Mouse (Mus musculus): ENCODE measurements around the gene Lax1. TPM values are rescaled to one million over a fixed set of nuclear protein-coding genes. Genes with fewer than 3 reads are reported as not detected.

Gene Lax1
- polyA plus RNA-seq, 1 experiment = 0.03 TPM

GRCm38 (mm10) chr1:133694301-133694700, 4.4 kb upstream of the Lax1 start:
- peaks cover 17% of the 10 kb centered on the region for H3K36me3 ChIP-seq (ENCODE audit: control insufficient read depth)
- no peaks in the 10 kb centered on the region; the same call in 1 of the 2 replicates for H3K27me3 ChIP-seq (ENCODE audit: control insufficient read depth)
- peaks cover 5% of the 10 kb centered on the region for H3K4me1 ChIP-seq (ENCODE audit: control insufficient read depth)
- H3K9me3 ChIP-seq (ENCODE audit: control insufficient read depth, low read length) = no peaks in the 10 kb centered on the region
- no peak overlapping the region for H3K4me3 ChIP-seq (replicated peaks)
- no peak for TF ChIP-seq GATA1 (IDR thresholded peaks at IDR 0.05; ENCODE audit: low read length)
- no peak for TF ChIP-seq TAL1 (IDR thresholded peaks at IDR 0.05; ENCODE audit: low read length)

DNA sequence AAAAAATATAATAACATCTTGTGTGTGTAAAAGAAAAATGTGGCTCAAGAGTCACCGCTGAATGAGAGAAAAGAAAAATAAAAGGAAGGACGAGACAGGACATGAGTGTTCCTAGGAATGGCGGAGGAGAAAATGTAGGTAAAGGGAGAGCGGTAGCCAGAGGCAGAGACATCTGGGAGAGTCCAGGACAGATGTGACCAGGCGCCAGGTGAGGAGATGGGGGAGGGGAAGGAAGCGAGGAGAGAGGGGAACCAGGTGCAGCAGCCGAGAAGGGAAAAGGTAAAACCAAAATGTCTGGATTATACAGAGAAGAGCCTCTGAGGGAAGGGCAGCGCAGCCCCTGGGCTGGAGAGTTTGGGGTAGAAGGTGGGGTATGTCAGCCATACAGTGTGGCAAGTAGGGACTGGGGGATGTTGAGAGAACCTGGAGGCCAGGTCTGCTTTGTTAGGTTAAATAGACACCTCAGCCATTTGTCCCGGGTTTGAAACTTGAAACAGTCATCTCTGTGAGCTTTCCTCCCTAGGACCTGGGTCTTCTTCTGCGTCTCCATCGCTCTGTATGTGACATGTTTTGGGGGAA, 3.7 kb upstream of the Lax1 start:
- peaks cover 10% of the 10 kb centered on the region for H3K36me3 ChIP-seq (ENCODE audit: control insufficient read depth)
- TF ChIP-seq GATA1 (IDR thresholded peaks at IDR 0.05; ENCODE audit: low read length) = no peak
- TF ChIP-seq TAL1 (IDR thresholded peaks at IDR 0.05; ENCODE audit: low read length) = no peak
- H3K9me3 ChIP-seq (ENCODE audit: control insufficient read depth, low read length) = no peaks in the 10 kb centered on the region
- no peak overlapping the region for H3K4me3 ChIP-seq (replicated peaks)
- peaks cover 5% of the 10 kb centered on the region for H3K4me1 ChIP-seq (ENCODE audit: control insufficient read depth)
- H3K27me3 ChIP-seq (ENCODE audit: control insufficient read depth) = no peaks in the 10 kb centered on the region; the same call in 1 of the 2 replicates

DNA sequence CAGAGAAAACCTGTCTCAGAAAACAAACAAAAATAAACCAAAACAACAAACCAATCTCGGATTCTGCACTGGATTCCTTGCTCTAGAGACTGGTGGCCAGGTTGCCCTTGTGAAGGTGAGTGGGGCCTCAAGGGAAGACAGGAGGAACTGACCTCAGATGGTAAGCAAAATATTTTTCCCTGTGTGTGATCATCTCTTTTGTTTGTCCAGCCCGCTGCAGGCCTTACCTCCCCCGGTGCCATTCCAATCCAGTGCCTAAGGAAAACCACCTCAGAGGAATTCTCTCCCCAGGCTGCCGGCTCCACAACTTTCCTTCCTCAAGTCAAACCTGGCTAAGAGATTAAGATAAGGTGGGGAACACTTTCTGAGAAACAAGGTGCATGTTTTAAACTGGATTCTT, 2.3 kb upstream of the Lax1 start:
- no peak for TF ChIP-seq GATA1 (IDR thresholded peaks at IDR 0.05; ENCODE audit: low read length)
- no peak for TF ChIP-seq TAL1 (IDR thresholded peaks at IDR 0.05; ENCODE audit: low read length)
- Histone ChIP-seq H3K4me1 (ENCODE audit: control insufficient read depth) (peaks cover 5% of the 10 kb centered on the region), H3K9me3 (ENCODE audit: control insufficient read depth, low read length) (no peaks in the 10 kb centered on the region)

DNA sequence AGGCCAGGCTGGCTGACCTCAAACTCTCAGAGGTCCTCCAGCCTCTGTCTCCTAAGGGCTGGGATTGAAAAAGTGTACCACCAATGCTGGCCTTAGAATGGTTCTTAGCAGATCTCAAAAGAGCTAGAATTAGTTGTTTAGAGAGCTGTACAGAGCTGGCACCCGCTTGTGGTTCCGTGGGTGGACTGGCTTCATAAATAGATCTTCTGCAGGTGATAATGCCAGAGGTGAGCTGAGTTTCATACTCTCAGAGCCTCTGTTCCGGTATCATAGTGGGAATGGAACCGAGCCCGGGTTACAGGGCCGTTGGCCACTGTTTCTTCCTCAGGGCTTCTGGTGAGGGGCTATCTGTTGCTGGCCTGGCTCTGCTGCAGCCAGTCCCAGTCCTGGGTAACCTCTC, 1.1 kb upstream of the Lax1 start:
- TF ChIP-seq GATA1 (IDR thresholded peaks at IDR 0.05; ENCODE audit: low read length) (no peak), TAL1 (IDR thresholded peaks at IDR 0.05; ENCODE audit: low read length) (no peak)
- Histone ChIP-seq H3K4me3 (replicated peaks) (no peak overlapping the region), H3K36me3 (ENCODE audit: control insufficient read depth) (no peaks in the 10 kb centered on the region), H3K4me1 (ENCODE audit: control insufficient read depth) (peaks cover 5% of the 10 kb centered on the region), H3K27me3 (ENCODE audit: control insufficient read depth) (no peaks in the 10 kb centered on the region; the same call in 1 of the 2 replicates), H3K9me3 (ENCODE audit: control insufficient read depth, low read length) (no peaks in the 10 kb centered on the region)

More for the DNA sequence above, 2.3 kb upstream of the Lax1 start:
- H3K4me3 ChIP-seq (replicated peaks) = no peak overlapping the region
- no peaks in the 10 kb centered on the region; the same call in 1 of the 2 replicates for H3K36me3 ChIP-seq (ENCODE audit: control insufficient read depth)
- H3K27me3 ChIP-seq (ENCODE audit: control insufficient read depth) = no peaks in the 10 kb centered on the region; the same call in 1 of the 2 replicates

DNA sequence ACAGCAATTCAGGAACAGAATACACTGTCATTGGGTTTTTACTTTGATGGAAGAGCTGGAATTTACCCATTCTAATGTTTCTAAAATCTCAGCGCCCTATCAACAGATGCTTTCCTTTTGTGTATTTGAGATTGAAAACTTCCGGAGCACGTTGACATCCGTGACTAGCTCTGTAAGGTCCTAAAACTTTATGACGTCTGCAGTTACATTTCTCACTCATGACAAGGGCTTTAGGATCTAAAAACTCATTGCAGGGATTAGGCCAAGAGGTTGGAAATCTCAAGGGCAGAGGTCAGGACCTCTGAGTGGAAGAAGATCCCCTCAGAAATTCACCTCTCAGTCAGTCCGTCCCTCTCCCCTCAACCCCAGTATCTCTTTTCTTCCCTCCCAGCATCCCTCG, 1.6 kb downstream of the Lax1 start:
- TF ChIP-seq TAL1 (IDR thresholded peaks at IDR 0.05; ENCODE audit: low read length) (no peak), GATA1 (IDR thresholded peaks at IDR 0.05; ENCODE audit: low read length) (no peak)
- no peaks in the 10 kb centered on the region for H3K36me3 ChIP-seq (ENCODE audit: control insufficient read depth)
- no peaks in the 10 kb centered on the region; the same call in 1 of the 2 replicates for H3K27me3 ChIP-seq (ENCODE audit: control insufficient read depth)

DNA sequence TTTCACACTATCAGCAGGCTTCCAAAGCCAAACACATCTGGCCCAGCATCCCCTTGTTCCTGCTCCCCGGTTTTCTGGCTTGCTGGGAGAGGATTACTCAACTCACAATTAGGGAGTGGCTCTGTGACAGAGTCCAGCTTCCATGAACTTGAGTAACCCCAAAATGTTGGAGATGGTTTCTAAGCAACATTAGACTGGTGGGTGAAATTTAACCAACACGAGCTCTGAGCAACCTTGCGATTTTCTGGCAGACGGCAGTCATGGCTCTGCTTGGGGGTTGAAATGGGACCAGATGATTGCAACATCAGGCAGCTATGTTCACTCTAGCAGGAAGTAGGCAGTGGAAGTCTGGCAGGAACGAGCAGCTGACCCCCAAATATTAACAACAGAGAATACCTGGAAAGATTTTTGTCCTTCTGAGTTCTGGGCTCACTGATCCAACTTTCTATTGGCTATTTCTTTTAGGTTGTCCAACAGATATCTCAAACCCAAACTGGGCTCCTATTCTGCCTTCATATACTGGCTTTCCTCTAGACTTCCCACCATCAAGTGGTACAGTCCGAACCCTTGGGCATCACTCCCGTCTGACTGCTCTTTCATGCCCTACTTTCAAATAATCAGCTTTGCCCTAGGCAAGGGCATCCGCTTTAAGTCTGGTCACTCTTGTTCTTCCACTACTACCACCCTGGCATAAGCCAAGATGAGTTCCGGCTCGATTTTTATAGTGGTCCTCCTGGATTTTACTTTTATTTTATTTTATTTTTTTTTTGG, 4.0 kb downstream of the Lax1 start:
- Histone ChIP-seq H3K27me3 (ENCODE audit: control insufficient read depth) (no peaks in the 10 kb centered on the region; the same call in 1 of the 2 replicates), H3K4me1 (ENCODE audit: control insufficient read depth) (no peaks in the 10 kb centered on the region), H3K9me3 (ENCODE audit: control insufficient read depth, low read length) (peaks cover 2% of the 10 kb centered on the region; the same call in 1 of the 2 replicates), H3K4me3 (replicated peaks) (no peak overlapping the region), H3K36me3 (ENCODE audit: control insufficient read depth) (no peaks in the 10 kb centered on the region)
- TF ChIP-seq GATA1 (IDR thresholded peaks at IDR 0.05; ENCODE audit: low read length) (no peak), TAL1 (IDR thresholded peaks at IDR 0.05; ENCODE audit: low read length) (no peak)

More for the DNA sequence above, 1.6 kb downstream of the Lax1 start:
- no peaks in the 10 kb centered on the region for H3K4me1 ChIP-seq (ENCODE audit: control insufficient read depth)
- H3K4me3 ChIP-seq (replicated peaks) = no peak overlapping the region
- peaks cover 2% of the 10 kb centered on the region; the same call in 1 of the 2 replicates for H3K9me3 ChIP-seq (ENCODE audit: control insufficient read depth, low read length)

GRCm38 (mm10) chr1:133671801-133672200, 18.1 kb downstream of the Lax1 start:
- TF ChIP-seq GATA1 (IDR thresholded peaks at IDR 0.05; ENCODE audit: low read length) (no peak), TAL1 (IDR thresholded peaks at IDR 0.05; ENCODE audit: low read length) (no peak)
- Histone ChIP-seq H3K27me3 (ENCODE audit: control insufficient read depth) (no peaks in the 10 kb centered on the region), H3K4me3 (replicated peaks) (no peak overlapping the region), H3K9me3 (ENCODE audit: control insufficient read depth, low read length) (no peaks in the 10 kb centered on the region), H3K4me1 (ENCODE audit: control insufficient read depth) (no peaks in the 10 kb centered on the region), H3K36me3 (ENCODE audit: control insufficient read depth) (no peaks in the 10 kb centered on the region)

- Histone ChIP-seq H3K36me3 (ENCODE audit: control insufficient read depth) (no peaks in the 10 kb centered on the region), H3K9me3 (ENCODE audit: control insufficient read depth, low read length) (no peaks in the 10 kb centered on the region), H3K27me3 (ENCODE audit: control insufficient read depth) (no peaks in the 10 kb centered on the region), H3K4me3 (replicated peaks) (no peak overlapping the region), H3K4me1 (ENCODE audit: control insufficient read depth) (no peaks in the 10 kb centered on the region)
- TF ChIP-seq GATA1 (IDR thresholded peaks at IDR 0.05; ENCODE audit: low read length) (no peak), TAL1 (IDR thresholded peaks at IDR 0.05; ENCODE audit: low read length) (no peak)
These were observed 18.6 kb downstream of the Lax1 start for GRCm38 (mm10) chr1:133671266-133671665.

GRCm38 (mm10) chr1:133670776-133671175, 19.1 kb downstream of the Lax1 start:
- TF ChIP-seq TAL1 (IDR thresholded peaks at IDR 0.05; ENCODE audit: low read length) = no peak
- no peak for TF ChIP-seq GATA1 (IDR thresholded peaks at IDR 0.05; ENCODE audit: low read length)
- no peaks in the 10 kb centered on the region for H3K36me3 ChIP-seq (ENCODE audit: control insufficient read depth)
- H3K4me1 ChIP-seq (ENCODE audit: control insufficient read depth) = no peaks in the 10 kb centered on the region
- no peaks in the 10 kb centered on the region for H3K27me3 ChIP-seq (ENCODE audit: control insufficient read depth)
- H3K9me3 ChIP-seq (ENCODE audit: control insufficient read depth, low read length) = no peaks in the 10 kb centered on the region
- no peak overlapping the region for H3K4me3 ChIP-seq (replicated peaks)
